Mouse (Mus musculus): ENCODE measurements around the gene Hras.

The Hras gene

GRCm38 (mm10) chr7:141173323-141173850 is 20.4 kb downstream of the Hras start:
- DNase-seq: no peak

DNA sequence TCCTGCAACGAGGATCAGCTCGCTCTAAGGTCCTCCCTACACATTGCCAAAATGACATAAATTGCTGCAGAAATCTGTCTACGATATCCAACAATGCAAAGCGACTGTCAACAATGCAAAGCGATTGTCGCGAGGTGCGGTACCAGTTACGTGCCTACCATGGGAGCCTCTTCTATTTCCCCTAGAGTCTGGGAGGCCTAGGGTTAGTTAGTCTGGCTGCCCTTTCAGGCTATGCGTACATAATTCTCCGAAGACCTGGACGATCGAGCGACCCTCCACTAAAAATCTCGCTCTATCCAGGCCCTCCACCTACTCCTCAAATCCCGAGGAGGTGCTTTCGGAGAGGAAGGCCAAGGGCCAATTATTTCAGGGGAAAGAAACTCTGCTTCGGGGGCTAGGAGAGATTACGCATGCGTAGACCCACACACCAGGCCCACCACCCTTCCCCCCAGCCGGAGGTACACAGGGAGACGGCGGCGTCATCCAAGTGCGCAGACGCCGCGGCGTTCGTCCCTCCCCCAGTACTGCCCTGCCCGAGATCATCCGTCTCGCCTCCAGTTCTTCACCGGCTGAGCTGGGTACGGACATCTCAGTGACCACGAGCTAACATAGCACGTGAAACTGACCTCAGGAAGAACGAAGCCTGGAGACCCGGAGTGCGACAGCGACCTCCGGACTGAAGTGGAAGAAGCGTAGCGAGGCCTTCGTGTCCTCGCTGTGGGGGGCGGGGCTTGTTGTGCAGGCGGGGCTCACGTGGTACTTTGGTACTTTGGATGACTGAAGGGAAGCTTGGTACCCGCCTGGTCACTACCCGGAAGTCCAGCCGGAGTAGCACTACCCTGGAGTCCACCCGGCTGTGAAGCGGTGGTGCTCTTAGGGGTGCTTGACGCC is 21.4 kb downstream of the Hras start, which contains the start of gene Rnh1:
Gene Rnh1 (minus strand): TSS at position 742 of the 891 bp plus-strand sequence.
- DNase-seq: peak; percentile 93

- DNase-seq: no peak
Observed at GRCm38 (mm10) chr7:141169866-141170265, 23.9 kb downstream of the Hras start.

GRCm38 (mm10) chr7:141169300-141169699 is 24.5 kb downstream of the Hras start:
- no peak for DNase-seq

- no peak for DNase-seq
Observed at GRCm38 (mm10) chr7:141168518-141168953, 25.3 kb downstream of the Hras start.

- DNase-seq: peak; percentile 54
Observed at GRCm38 (mm10) chr7:141167901-141168517, 25.8 kb downstream of the Hras start.

GRCm38 (mm10) chr7:141164850-141165249 is 29.0 kb downstream of the Hras start:
- no peak for DNase-seq

DNA sequence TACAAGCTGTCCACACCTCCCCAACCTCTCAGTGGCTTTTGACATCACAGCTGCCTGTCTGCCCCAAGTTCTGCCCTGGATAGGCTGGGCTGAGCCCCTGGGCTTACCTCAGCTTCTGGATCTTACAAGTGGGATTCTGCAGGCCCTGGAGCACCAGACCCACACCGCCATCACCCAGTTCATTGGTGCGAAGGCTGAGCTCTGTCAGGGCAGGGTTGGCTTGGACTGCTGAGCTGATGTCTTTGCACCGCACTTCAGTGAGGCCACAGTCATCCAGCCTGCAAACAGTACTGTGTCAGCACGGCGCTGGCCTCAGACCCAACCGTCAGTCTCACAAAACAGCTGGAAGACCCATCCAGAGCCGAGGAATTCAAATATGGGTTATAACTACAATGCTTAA is 29.4 kb downstream of the Hras start:
- no peak for DNase-seq

GRCm38 (mm10) chr7:141155362-141155761 is 38.4 kb downstream of the Hras start:
- DNase-seq: no peak

DNA sequence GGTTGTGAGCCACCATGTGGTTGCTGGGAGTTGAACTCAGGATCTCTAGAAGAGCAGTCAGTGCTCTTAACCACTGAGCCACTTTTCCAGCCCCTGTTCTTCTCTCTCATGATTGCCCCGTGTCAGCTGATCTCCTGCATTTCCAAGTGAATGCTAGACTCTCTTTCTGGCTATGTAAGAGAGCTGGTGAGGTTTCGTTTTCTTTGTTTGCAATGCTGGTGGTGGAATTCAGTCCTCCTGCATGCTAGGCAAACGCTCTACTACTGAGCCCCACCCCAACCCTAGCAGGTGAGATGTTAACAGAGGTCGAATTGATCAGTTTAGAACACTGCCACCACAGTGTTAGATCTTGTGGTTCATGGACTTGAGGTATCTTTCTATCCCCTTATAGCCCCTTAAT is 45.2 kb downstream of the Hras start:
- no peak for DNase-seq

DNA sequence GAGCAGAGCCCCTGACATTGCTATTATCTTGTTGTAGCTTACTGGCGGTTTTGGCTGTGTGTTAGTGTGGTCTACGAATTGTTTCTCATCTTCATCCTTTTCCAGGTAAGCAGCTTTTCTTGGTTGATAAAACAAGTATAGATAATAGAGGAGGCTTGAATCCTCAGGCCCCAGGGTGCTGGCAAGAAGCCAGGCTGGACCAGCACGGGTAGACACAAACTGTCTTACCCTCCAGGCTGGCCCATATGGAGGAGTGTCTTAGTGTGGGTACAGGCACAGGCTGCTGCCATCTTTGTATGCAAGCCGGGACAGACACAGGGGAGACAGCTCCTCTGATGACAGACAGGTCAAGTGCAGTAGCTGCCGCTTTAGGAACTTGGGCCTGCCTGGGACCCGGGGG is 46.8 kb downstream of the Hras start:
- peak; percentile 59 for DNase-seq

- no peak for DNase-seq
Observed at GRCm38 (mm10) chr7:141146043-141146595, 47.7 kb downstream of the Hras start.

- peak; percentile 66 for DNase-seq
Observed at GRCm38 (mm10) chr7:141145403-141145802, 48.4 kb downstream of the Hras start.

DNA sequence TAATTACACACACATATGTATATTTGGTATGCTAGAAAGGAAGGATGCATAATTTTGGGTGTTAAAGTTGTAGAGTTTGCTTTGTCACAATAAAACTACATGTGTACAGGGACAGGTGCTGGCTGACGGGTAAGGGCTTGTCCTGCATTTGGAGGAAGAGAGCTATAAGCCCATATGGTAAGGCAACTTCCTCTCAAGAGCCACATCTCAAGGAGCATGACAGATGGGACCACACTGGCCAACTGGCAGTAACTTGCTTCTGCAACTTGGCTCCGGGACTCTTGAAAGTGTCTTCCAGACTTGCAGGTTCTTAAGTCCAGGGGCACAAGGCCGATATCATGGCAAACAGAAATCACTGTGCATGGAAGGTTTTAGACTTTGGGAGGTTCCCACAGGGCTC is 49.2 kb downstream of the Hras start:
- DNase-seq: peak; percentile 47

DNA sequence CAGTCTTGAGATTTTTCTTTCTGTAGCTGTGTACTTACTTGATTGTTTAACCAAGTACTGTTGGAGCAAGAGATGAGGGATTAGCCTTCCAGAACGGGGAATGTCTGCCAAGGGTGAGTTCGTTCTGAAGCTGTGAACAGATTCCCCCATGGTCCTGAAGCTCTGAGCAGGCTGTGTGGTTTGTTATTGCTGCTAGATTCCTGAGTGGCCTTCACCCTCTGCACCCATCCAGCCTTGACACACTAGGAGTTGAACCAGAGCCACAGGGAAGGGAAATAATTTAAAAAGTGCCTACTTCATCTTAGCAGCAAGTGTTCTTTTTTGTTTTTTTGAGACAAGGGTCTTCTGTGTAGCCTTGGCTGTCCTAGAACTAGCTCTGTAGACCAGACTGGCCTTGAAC is 49.9 kb downstream of the Hras start:
- no peak for DNase-seq

DNA sequence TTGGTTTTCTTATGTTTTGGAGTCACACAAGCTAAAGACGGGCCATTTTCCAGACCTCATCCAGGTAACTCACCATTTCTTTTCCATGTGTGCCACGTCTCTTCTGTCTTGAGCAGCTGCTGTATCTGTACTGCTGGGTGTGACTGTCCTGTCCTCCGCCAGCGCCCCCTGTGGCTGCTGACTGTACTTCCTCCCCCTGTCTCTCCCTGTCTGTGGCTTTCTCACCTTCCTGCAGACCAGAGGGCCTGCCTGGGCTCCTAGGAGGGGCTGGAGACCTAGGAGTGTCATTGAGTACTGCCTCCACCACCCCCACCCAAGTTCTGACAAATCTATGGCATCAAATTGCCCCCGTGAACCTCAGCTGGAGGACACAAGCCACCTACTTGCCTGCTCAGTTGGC is 50.7 kb downstream of the Hras start:
- peak; percentile 52 for DNase-seq

DNA sequence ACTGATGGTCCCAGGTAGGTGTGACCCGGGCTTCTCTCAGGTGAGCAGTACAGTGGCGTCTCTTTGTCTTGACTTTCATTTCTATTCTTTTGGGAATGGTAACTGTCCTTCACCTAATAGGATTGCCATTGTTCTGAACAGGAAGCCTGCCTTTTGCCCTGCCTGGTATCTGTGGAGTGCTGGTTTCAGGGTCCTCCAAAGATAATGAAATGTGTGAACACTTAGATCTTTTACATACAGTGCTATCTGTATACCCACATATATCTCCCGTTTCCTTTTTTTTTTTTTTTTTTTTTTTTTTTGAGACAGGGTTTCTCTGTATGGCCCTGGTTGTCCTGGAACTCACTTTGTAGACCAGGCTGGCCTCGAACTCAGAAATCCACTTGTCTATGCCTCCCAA is 52.5 kb downstream of the Hras start:
- no peak for DNase-seq

Measured in cerebellum, adult 9-11 months (tissue).